Mouse (Mus musculus): Measurements from ENCODE around the gene Ascc3.

The Ascc3 gene

DNA sequence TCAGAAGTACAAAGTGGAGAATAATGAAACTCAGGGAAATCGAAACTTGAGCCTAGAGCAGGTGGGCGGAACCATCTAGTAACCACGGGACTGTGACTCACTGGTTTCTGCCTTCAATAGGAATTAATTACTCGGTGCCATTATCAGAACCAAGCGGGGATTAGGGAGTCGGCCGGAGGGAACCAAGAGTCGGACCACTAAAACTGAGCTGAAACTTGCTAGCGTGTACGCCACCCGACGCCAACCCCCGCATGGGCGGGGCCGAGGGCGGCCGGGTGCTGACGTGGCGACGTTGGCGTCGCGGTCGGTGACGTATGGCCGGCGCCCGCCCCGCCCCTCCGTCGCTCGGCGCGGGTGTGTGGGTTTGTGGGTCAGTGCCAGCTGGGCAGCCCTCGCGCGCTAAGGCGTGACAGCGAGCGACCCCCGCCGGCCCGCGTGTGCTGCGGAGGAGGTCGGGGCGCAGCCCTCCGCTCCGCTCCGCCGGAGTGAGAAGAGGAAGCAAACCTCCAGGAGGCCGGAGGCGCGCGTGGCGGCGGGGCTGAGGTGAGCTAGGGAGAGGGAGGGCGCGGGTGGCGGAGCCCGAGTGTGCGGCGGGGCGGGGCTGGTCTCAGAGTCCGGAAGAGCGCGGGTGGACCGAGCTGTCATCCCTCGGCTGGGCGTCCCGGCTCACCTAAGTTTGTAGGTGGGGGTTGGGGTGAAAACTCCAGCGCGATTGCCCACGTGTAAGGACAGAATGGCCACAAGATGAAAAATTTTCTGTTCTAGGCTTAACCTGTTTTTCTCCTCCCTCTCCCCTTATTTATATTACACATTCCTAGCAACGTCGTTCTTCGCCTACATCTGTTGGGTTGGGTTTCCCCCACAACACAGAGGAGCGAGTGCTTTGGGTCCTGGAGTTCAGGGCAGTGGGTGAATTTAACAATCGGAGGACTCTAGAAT lies at the start of gene Ascc3:
Gene Ascc3, plus strand, starts transcription at position 315 of the 939 bp plus-strand sequence.
- peak; percentile 84 for DNase-seq (ENCODE audit: low spot score)

DNA sequence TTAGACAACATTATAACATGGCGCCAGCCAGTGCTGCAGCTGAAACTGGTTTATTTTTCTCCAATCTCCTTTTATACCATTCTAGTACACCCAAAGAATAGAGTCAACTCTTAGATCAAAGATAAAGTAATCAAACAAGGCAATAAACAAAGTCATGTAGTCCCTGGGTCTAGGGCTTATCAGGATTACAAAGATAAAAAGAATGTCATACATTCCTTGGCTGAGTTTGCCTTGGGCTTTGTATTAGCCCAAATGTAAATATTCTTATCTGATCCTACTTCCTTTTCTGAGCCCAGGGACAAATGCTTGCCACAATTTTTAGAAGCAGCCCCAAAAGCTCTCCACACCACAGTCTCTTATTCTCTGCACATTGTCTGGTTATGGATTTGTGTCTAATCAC lies 7.7 kb upstream of the Ascc3 start:
- DNase-seq (ENCODE audit: low spot score) = no peak

- no peak for DNase-seq (ENCODE audit: low spot score)
Observed at GRCm38 (mm10) chr10:50586556-50586955, 5.9 kb upstream of the Ascc3 start.

DNA sequence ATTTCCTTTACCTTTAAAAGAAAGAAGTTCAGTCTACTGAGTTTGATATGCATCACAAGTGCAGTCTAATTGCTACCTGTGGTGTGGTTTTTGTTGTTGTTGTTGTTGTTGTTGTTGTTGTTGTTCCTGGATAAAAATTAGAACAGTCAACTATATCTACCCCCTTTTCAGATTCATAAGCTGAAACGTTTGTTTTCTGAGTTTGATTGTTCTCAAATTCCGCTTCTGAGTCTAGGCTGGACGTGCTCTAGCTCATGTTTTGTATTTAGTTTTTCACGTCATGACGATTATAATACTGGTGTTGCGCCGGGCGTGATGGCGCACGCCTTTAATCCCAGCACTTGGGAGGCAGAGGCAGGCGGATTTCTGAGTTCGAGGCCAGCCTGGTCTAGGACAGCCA lies 902 bp downstream of the Ascc3 start:
- DNase-seq (ENCODE audit: low spot score) = no peak

DNA sequence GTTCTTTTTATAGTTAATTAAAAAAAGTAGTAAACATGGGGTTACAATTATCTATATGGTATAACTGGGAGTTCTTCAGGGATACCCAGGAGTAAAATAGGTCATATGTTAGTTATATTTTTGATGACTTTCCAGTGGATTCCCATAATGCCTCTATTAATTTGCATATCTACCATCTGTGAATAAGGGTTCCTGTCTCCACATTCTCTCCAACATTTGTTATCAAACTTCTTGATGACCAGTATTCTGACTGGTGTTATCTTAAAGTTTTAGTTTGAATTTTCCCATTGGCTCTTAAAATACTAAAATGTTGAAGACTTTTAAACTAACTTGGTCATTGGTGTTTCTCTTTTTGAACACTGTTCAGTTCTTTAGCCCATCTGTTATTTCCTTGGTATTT lies 2.9 kb downstream of the Ascc3 start:
- no peak for DNase-seq (ENCODE audit: low spot score)

DNA sequence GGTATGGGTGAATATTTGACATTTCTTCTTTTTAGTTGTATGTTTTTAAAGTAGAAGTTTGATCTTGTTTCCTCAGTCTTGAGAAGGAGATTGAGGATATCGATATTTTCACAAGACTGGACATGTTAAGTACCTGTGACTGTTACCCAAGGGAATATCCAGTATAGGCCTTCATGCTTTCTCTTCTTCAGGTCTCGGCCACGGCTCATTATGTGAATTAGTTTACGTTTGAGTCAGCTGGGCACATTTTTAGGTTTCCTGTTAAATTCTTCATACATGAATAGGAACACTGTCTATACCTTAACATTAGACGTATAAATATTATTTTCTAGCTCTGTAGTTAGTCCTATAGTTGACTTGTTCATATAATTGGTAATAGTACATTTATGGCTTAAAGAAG lies 12.4 kb downstream of the Ascc3 start:
- DNase-seq (ENCODE audit: low spot score) = no peak

DNA sequence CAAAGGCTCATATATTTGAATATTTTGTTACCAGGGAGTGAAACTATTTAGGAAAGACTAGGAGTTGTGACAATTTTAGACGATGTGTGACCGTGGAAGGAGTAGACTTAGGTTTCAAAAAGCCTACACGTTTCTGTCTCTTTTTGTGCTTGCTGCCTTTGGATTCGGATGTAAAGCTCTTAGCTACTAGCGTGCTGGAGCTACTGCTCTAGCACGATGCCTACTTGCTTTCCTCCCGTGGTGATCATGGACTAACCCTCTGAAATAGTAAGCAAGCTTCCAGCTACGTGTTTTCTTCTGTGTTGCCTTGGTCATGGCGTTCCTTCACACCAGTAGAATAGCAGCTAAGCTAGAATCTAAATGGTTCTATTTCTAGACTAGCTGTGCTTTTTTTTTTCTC lies 21.4 kb downstream of the Ascc3 start:
- DNase-seq (ENCODE audit: low spot score) = no peak

DNA sequence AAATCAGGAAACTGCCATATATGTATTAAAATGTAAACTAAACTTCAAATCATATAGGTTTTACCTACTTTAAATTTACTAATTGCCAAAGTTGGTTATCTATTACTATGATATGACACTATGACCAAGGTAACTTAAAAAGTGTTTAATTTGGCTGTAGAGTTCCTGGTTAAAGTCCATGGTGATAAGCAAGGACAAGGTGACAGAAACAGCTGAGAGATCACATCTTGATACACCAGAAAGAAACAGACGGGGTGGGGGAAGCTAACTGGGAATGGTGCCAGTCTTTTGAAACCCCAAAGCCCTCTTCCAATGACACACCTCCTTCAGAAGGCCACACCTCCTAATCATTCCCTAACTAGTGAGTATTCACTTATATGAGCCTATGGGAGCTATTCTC lies 33.4 kb downstream of the Ascc3 start:
- DNase-seq (ENCODE audit: low spot score) = no peak

DNA sequence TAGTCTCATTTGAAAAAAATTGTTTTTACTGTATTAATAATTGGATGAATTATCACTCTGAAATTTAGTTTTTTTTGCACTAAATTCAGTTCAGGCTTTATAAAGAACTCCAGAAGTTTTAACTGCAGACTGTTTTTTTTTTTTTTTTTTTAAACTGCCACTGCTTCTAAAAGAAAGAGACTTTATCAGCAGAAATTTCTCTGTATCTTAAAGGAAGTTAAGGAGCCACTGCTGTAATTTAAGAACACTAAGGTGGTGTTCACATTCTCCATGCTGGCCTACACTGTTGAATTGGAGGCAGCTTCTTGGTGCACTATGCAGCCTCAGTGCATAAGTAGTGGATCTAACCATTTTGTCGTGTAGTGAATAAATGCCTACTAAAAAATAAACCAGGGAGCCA lies 47.1 kb downstream of the Ascc3 start:
- no peak for DNase-seq (ENCODE audit: low spot score)

GRCm38 (mm10) chr10:50650612-50651011 lies 58.1 kb downstream of the Ascc3 start:
- DNase-seq (ENCODE audit: low spot score) = no peak

GRCm38 (mm10) chr10:50653551-50653950 lies 61.1 kb downstream of the Ascc3 start:
- DNase-seq (ENCODE audit: low spot score) = no peak

DNA sequence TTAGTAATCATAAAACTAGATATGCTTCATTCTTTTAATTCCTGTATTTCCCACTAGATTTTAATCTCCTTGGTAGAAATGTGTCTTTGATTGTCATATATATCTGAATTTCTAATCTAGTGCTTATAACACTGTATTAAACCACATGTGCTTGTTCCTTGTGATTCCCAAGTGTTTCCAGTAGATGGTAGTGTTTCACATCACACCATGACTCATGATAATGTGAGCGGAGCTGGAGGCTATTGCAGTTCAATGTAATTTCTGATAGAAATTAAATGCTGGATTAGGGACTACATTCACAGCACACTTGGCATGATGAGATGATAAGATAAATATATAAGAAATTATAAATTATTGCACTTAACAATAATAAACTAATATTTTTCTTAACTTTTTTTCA lies 64.9 kb downstream of the Ascc3 start:
- DNase-seq (ENCODE audit: low spot score) = no peak

DNA sequence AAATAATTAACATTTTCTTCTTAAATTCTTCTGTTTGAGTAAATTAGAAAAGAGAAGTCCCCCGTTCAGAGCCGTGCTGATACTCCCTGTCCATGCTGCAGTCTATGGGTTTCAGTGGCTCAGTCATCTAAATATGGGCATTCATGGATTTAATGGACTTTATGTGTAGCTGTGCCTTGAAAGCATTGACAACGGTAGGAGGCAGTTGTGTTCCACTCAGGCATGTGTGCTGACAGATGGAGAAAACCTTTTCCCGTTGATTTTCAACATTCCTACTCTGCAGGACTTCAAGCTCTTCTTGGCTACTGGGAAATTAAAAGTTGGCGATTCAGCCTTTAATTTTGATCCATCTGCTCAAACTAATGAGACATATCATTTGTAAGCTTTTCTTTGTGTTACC lies 79.0 kb downstream of the Ascc3 start:
- no peak for DNase-seq (ENCODE audit: low spot score)

GRCm38 (mm10) chr10:50690324-50690723 lies 97.9 kb downstream of the Ascc3 start:
- DNase-seq (ENCODE audit: low spot score) = no peak

- DNase-seq (ENCODE audit: low spot score) = no peak
Observed at GRCm38 (mm10) chr10:50698836-50699433, 106.5 kb downstream of the Ascc3 start.

DNA sequence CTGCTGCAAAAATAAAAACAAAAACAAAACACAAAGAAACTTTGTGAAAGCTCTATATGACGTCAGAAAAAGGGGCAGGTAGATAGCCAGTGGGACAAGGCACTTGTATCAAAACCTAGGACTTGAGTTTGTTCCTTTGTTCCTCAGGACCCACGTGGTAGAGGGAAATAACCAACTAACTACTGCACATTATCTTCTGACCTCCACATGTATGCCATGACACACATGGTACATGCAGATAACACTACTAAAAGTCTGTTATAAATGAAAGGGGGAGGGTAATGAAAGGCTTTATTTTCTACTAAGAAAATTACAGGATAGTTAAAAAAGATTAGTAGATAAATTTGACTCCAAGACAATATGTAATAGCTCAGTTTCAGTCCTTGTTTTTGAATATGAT lies 109.3 kb downstream of the Ascc3 start:
- no peak for DNase-seq (ENCODE audit: low spot score)

- no peak for DNase-seq (ENCODE audit: low spot score)
Observed at GRCm38 (mm10) chr10:50702361-50702760, 109.9 kb downstream of the Ascc3 start.

DNA sequence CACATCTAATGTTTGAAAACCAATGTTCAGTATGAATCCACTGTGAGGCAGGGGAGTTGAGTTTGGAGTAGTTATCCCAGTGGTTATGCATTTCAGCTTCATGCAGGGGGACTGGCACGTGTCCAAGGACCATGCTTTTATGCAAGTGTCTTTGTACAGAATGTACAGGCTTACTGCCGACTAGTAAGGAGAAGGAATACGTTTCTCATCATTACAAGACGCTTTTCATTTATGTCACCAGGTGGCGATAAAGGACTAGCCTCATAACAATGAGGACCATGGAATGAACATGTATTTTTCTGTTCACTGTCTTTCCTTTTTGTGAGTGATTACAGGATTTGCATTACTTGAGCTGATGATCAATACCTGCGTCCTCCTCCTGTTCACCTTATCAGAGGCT lies 111.7 kb downstream of the Ascc3 start:
- DNase-seq (ENCODE audit: low spot score) = no peak

DNA sequence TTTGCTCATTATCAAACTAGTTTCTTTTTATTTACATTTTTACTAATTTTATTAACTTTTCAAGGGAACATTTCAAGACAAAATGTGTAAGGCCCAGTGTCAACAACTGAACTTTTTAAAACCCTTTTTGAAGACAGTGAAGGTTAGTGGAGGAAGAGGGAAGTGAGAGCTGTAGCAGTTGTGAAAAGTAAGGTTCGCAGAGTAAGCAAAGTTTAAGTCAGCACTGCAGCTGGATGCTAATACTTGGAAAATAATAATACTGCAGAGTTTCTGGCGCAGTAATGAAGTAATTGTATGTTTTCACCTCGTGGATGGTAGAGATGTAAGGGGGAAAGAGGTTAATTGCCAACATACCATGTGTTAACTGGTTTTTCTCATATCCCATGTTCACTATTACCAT lies 112.4 kb downstream of the Ascc3 start:
- no peak for DNase-seq (ENCODE audit: low spot score)

- DNase-seq (ENCODE audit: low spot score) = no peak
Observed at GRCm38 (mm10) chr10:50711286-50711685, 118.8 kb downstream of the Ascc3 start.

DNA sequence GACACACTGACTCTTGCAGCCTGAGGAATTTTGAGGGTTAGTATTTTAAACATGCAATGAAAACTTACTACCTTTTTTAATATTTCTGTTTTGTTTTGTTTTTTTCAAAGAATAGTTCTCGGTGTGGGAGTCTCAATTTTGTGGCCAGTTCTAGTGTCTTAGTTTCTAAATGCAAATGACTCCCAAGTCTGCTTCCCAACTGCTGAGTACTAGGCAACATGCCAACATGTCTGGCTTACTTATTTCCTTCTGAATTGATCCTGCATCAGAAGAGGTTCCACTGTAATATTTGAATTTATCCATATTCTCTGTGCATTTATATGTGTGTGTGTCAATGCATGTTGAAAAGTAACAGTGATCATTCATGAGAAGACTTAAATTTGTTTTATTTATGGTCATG lies 119.3 kb downstream of the Ascc3 start:
- DNase-seq (ENCODE audit: low spot score) = no peak

GRCm38 (mm10) chr10:50733459-50733858 lies 141.0 kb downstream of the Ascc3 start:
- no peak for DNase-seq (ENCODE audit: low spot score)

DNA sequence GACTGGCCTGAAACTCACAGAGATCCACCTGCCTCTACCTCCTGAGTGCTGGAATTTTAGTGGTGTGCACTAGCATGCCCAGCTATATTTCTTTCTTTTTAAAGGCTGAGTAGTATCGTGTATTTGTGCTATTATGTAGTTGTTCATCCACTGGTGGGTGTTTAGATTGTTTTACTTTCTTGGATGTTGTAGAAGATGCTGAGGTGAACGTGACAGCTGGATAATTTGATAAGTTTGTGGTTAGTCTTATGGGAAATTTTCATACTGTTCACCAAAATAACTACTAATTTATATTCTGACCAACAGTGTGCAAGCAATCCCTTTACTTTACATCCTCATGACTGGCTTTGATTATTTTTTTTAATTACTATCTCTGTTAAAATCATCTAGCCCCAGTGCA lies 169.6 kb downstream of the Ascc3 start:
- no peak for DNase-seq (ENCODE audit: low spot score)

GRCm38 (mm10) chr10:50762984-50763383 lies 170.5 kb downstream of the Ascc3 start:
- DNase-seq (ENCODE audit: low spot score) = no peak
